Mouse (Mus musculus): ENCODE measurements around the gene Josd1. TPM values are rescaled to one million over a fixed set of nuclear protein-coding genes. Genes with fewer than 3 reads are reported as not detected.
"Not testable (repeated sequence)": the region's sequence is repeated elsewhere in the genome, so short reads cannot be mapped to it uniquely, and the experiment has no call there.

Josd1 gene
- polyA plus RNA-seq, 1 experiment = 20.9 TPM

GRCm38 (mm10) chr15:79685141-79685641, 2.5 kb downstream of the Josd1 start:
- peaks cover 4% of the 10 kb centered on the region for H3K4me1 ChIP-seq (ENCODE audit: control insufficient read depth, insufficient read depth, low read length)
- no peak overlapping the region for H3K9ac ChIP-seq (ENCODE audit: low read depth, poor library complexity, severe bottlenecking)
- H3K27me3 ChIP-seq (ENCODE audit: control insufficient read depth, insufficient read depth, low read length, poor library complexity, severe bottlenecking) = no peaks in the 10 kb centered on the region
- H3K4me3 ChIP-seq (ENCODE audit: low read depth, low read length) = no peak overlapping the region
- TF ChIP-seq POLR2A (IDR thresholded peaks at IDR 0.05; ENCODE audit: insufficient read depth, low read length) (no peak), EP300 (IDR thresholded peaks at IDR 0.05; ENCODE audit: insufficient read depth, low read depth, low read length) (no peak), CTCF (IDR thresholded peaks at IDR 0.05; ENCODE audit: low read depth, low read length) (no peak)
- no peaks in the 10 kb centered on the region for H3K9me3 ChIP-seq (replicated peaks; ENCODE audit: control insufficient read depth, insufficient read depth, low read length, poor library complexity, severe bottlenecking)
- H3K36me3 ChIP-seq (ENCODE audit: control insufficient read depth, insufficient read depth, low read length, poor library complexity, severe bottlenecking) = no peaks in the 10 kb centered on the region
- no peak overlapping the region for H3K27ac ChIP-seq (ENCODE audit: insufficient read depth, low read length)

DNA sequence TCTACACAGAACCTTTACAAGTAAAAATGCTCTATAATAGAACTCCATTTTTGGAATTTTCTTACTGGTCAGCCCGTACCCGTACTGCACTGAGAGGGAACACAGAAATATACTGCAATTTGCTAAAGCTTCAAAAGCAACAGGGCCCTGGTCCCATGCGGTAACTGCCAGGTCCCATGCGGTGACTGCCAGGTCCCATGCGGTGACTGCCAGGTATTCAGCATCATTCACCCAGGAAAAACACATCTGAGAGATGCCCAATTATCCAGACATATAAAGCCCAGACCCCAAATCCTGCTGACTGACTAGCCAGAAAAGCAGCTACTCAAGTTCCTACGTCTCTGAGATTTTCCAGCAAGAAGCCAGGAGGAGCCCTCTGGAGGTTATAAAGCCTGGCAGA, 3.1 kb downstream of the Josd1 start:
- H3K27ac ChIP-seq (ENCODE audit: insufficient read depth, low read length) = no peak overlapping the region
- H3K36me3 ChIP-seq (ENCODE audit: control insufficient read depth, insufficient read depth, low read length, poor library complexity, severe bottlenecking) = no peaks in the 10 kb centered on the region
- H3K4me1 ChIP-seq (ENCODE audit: control insufficient read depth, insufficient read depth, low read length) = peaks cover 4% of the 10 kb centered on the region
- TF ChIP-seq CTCF (IDR thresholded peaks at IDR 0.05; ENCODE audit: low read depth, low read length) = no peak
- no peak for TF ChIP-seq EP300 (IDR thresholded peaks at IDR 0.05; ENCODE audit: insufficient read depth, low read depth, low read length)
- no peak for TF ChIP-seq POLR2A (IDR thresholded peaks at IDR 0.05; ENCODE audit: insufficient read depth, low read length)
- H3K27me3 ChIP-seq (ENCODE audit: control insufficient read depth, insufficient read depth, low read length, poor library complexity, severe bottlenecking) = no peaks in the 10 kb centered on the region
- H3K4me3 ChIP-seq (ENCODE audit: low read depth, low read length) = no peak overlapping the region
- H3K9me3 ChIP-seq (replicated peaks; ENCODE audit: control insufficient read depth, insufficient read depth, low read length, poor library complexity, severe bottlenecking) = no peaks in the 10 kb centered on the region
- H3K9ac ChIP-seq (ENCODE audit: low read depth, poor library complexity, severe bottlenecking) = no peak overlapping the region

- peaks cover 4% of the 10 kb centered on the region for H3K4me1 ChIP-seq (ENCODE audit: control insufficient read depth, insufficient read depth, low read length)
- no peaks in the 10 kb centered on the region for H3K36me3 ChIP-seq (ENCODE audit: control insufficient read depth, insufficient read depth, low read length, poor library complexity, severe bottlenecking)
- no peak overlapping the region for H3K4me3 ChIP-seq (ENCODE audit: low read depth, low read length)
- no peak overlapping the region for H3K27ac ChIP-seq (ENCODE audit: insufficient read depth, low read length)
- H3K9me3 ChIP-seq (replicated peaks; ENCODE audit: control insufficient read depth, insufficient read depth, low read length, poor library complexity, severe bottlenecking) = no peaks in the 10 kb centered on the region
- no peak for TF ChIP-seq POLR2A (IDR thresholded peaks at IDR 0.05; ENCODE audit: insufficient read depth, low read length)
- TF ChIP-seq EP300 (IDR thresholded peaks at IDR 0.05; ENCODE audit: insufficient read depth, low read depth, low read length) = no peak
- TF ChIP-seq CTCF (IDR thresholded peaks at IDR 0.05; ENCODE audit: low read depth, low read length) = no peak
- no peaks in the 10 kb centered on the region for H3K27me3 ChIP-seq (ENCODE audit: control insufficient read depth, insufficient read depth, low read length, poor library complexity, severe bottlenecking)
- H3K9ac ChIP-seq (ENCODE audit: low read depth, poor library complexity, severe bottlenecking) = no peak overlapping the region
These were observed 3.8 kb downstream of the Josd1 start for GRCm38 (mm10) chr15:79683707-79684465.

- Histone ChIP-seq H3K9me3 (replicated peaks; ENCODE audit: control insufficient read depth, insufficient read depth, low read length, poor library complexity, severe bottlenecking) (no peaks in the 10 kb centered on the region), H3K36me3 (ENCODE audit: control insufficient read depth, insufficient read depth, low read length, poor library complexity, severe bottlenecking) (no peaks in the 10 kb centered on the region), H3K4me3 (ENCODE audit: low read depth, low read length) (no peak overlapping the region), H3K4me1 (ENCODE audit: control insufficient read depth, insufficient read depth, low read length) (peaks cover 4% of the 10 kb centered on the region), H3K9ac (ENCODE audit: low read depth, poor library complexity, severe bottlenecking) (no peak overlapping the region), H3K27ac (ENCODE audit: insufficient read depth, low read length) (no peak overlapping the region), H3K27me3 (ENCODE audit: control insufficient read depth, insufficient read depth, low read length, poor library complexity, severe bottlenecking) (no peaks in the 10 kb centered on the region)
- TF ChIP-seq CTCF (IDR thresholded peaks at IDR 0.05; ENCODE audit: low read depth, low read length) = no peak
- no peak for TF ChIP-seq EP300 (IDR thresholded peaks at IDR 0.05; ENCODE audit: insufficient read depth, low read depth, low read length)
- no peak for TF ChIP-seq POLR2A (IDR thresholded peaks at IDR 0.05; ENCODE audit: insufficient read depth, low read length)
These were observed 4.6 kb downstream of the Josd1 start for GRCm38 (mm10) chr15:79683146-79683545.

DNA sequence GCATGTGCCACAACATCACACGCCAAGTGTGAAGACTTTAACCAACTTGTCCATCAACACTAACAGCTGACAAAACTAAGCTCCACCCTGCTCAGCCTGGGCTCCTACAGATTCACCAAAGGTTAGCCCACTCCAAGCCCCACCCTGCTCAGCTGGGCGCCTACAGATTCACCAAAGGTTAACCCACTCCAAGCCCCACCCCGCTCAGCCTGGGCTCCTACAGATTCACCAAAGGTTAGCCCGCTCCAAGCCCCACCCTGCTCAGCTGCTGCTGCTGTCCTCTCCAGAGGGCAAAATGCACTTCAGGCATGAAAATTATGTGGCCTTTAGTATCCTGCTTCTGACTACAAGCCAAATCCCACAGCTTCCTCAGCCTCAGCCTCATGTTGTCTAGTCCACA, 5.7 kb downstream of the Josd1 start:
- Histone ChIP-seq H3K27ac (ENCODE audit: insufficient read depth, low read length) (no peak overlapping the region), H3K4me3 (ENCODE audit: low read depth, low read length) (no peak overlapping the region), H3K9me3 (replicated peaks; ENCODE audit: control insufficient read depth, insufficient read depth, low read length, poor library complexity, severe bottlenecking) (no peaks in the 10 kb centered on the region), H3K4me1 (ENCODE audit: control insufficient read depth, insufficient read depth, low read length) (peaks cover 4% of the 10 kb centered on the region), H3K36me3 (ENCODE audit: control insufficient read depth, insufficient read depth, low read length, poor library complexity, severe bottlenecking) (no peaks in the 10 kb centered on the region; the same call in 1 of the 2 replicates), H3K9ac (ENCODE audit: low read depth, poor library complexity, severe bottlenecking) (no peak overlapping the region), H3K27me3 (ENCODE audit: control insufficient read depth, insufficient read depth, low read length, poor library complexity, severe bottlenecking) (no peaks in the 10 kb centered on the region)
- no peak for TF ChIP-seq EP300 (IDR thresholded peaks at IDR 0.05; ENCODE audit: insufficient read depth, low read depth, low read length)

DNA sequence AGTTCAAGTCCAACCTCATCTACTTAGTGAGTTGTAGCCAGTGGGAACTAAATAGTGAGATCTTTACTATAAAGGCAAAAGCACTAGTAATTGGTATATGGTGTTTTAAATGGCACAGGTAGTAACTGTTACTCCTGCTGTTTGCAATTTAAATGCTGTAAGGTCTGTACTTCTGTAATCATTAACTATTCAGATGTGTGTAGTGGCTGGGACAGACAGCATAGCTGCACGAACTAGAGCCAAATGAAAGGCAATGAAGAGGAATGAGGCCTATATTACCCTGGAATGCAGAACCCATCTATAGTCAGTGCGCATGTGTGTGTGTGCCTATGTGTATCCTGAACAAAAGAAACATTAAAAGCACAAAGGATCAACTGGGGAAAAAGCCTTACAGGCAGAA, 9.8 kb downstream of the Josd1 start:
- no peaks in the 10 kb centered on the region for H3K27me3 ChIP-seq (ENCODE audit: control insufficient read depth, insufficient read depth, low read length, poor library complexity, severe bottlenecking)
- no peak overlapping the region for H3K9ac ChIP-seq (ENCODE audit: low read depth, poor library complexity, severe bottlenecking)
- H3K36me3 ChIP-seq (ENCODE audit: control insufficient read depth, insufficient read depth, low read length, poor library complexity, severe bottlenecking) = peaks cover 33% of the 10 kb centered on the region
- H3K4me1 ChIP-seq (ENCODE audit: control insufficient read depth, insufficient read depth, low read length) = no peaks in the 10 kb centered on the region
- H3K4me3 ChIP-seq (ENCODE audit: low read depth, low read length) = no peak overlapping the region
- no peak overlapping the region for H3K27ac ChIP-seq (ENCODE audit: insufficient read depth, low read length)
- TF ChIP-seq EP300 (IDR thresholded peaks at IDR 0.05; ENCODE audit: insufficient read depth, low read depth, low read length) (no peak), POLR2A (IDR thresholded peaks at IDR 0.05; ENCODE audit: insufficient read depth, low read length) (no peak), CTCF (IDR thresholded peaks at IDR 0.05; ENCODE audit: low read depth, low read length) (no peak)
- no peaks in the 10 kb centered on the region for H3K9me3 ChIP-seq (replicated peaks; ENCODE audit: control insufficient read depth, insufficient read depth, low read length, poor library complexity, severe bottlenecking)

GRCm38 (mm10) chr15:79671828-79672348, 15.8 kb downstream of the Josd1 start:
- H3K9me3 ChIP-seq (replicated peaks; ENCODE audit: control insufficient read depth, insufficient read depth, low read length, poor library complexity, severe bottlenecking); H3K4me1 ChIP-seq (ENCODE audit: control insufficient read depth, insufficient read depth, low read length); H3K27me3 ChIP-seq (ENCODE audit: control insufficient read depth, insufficient read depth, low read length, poor library complexity, severe bottlenecking); H3K27ac ChIP-seq (ENCODE audit: insufficient read depth, low read length): not testable (repeated sequence)
- Histone ChIP-seq H3K9ac (ENCODE audit: low read depth, poor library complexity, severe bottlenecking) (peak overlapping the region; percentile 92; the same call in 1 of the 2 replicates), H3K36me3 (ENCODE audit: control insufficient read depth, insufficient read depth, low read length, poor library complexity, severe bottlenecking) (peaks cover 47% of the 10 kb centered on the region), H3K4me3 (ENCODE audit: low read depth, low read length) (peak overlapping the region; percentile 64)
